Mouse (Mus musculus) heart, embryonic 16.5 days (tissue): ENCODE measurements around the gene Olfr16. TPM values are rescaled to one million over a fixed set of nuclear protein-coding genes. Genes with fewer than 3 reads are reported as not detected.

Source experiments
- ATAC-seq: fragments of 200-750 bp; cut with Nextera tagmentation; replicated peaks from 2 replicates; pipeline ENCODE4 v1.8.0; 2017; ENCODE audit warnings: moderate number of reproducible peaks; ENCODE audit not compliant: insufficient read depth, low FRiP score; ENCODE audit errors: extremely low read depth
- H3K27ac ChIP-seq: fragments of 300-500 bp; sonication (generic); 2 replicates; pipeline ENCODE4 v1.5.1; 2014; ENCODE audit warnings: mild to moderate bottlenecking, low read length, control low read depth, moderate library complexity
- H3K27me3 ChIP-seq: fragments of 300-500 bp; sonication (generic); 2 replicates; pipeline ENCODE4 v1.6.1; 2014; ENCODE audit warnings: low read length, mixed read lengths; ENCODE audit not compliant: control insufficient read depth, insufficient read depth
- H3K36me3 ChIP-seq: fragments of 300-500 bp; sonication (generic); 2 replicates; pipeline ENCODE4 v1.6.1; 2014; ENCODE audit not compliant: control insufficient read depth, insufficient read depth
- H3K4me1 ChIP-seq: fragments of 300-500 bp; sonication (generic); 2 replicates; pipeline ENCODE4 v1.6.1; 2014; ENCODE audit warnings: low read length, mixed read lengths; ENCODE audit not compliant: control insufficient read depth, insufficient read depth
- H3K4me2 ChIP-seq: fragments of 300-500 bp; sonication (generic); 2 replicates; pipeline ENCODE4 v1.6.1; 2014; ENCODE audit warnings: low read depth, mild to moderate bottlenecking, control low read depth, low read length
- H3K4me3 ChIP-seq: fragments of 300-500 bp; sonication (generic); 2 replicates; pipeline ENCODE4 v1.5.1; 2014; ENCODE audit warnings: mild to moderate bottlenecking, control low read depth, low read length
- H3K9ac ChIP-seq: fragments of 300-500 bp; sonication (generic); 2 replicates; pipeline ENCODE4 v1.6.1; 2014; ENCODE audit warnings: low read length, control low read depth
- H3K9me3 ChIP-seq: fragments of 300-500 bp; sonication (generic); replicated peaks from 2 replicates; pipeline ENCODE4 v1.6.1; 2016; ENCODE audit warnings: low read length; ENCODE audit not compliant: control insufficient read depth
- WGBS: fragments of 180-500 bp; shearing (Covaris S2); extraction: QIAGEN DNeasy Blood & Tissue Kit; methylation state at CpG from one replicate; pipeline ENCODE4 v1.1.7; 2014; 5-methylcytosine and 5-hydroxymethylcytosine counted together
- polyA plus RNA-seq: library from polyadenylated mRNA; unstranded; fragments of >200 nt; fragmentation: Nextera tagmentation; extraction: Ambion mirVana; gene quantifications from 2 replicates; pipeline ENCODE4 v1.2.1, GENCODE M21; 2015

Olfr16 gene
- polyA plus RNA-seq: not detected in 2 replicates

GRCm38 (mm10) chr1:172950160-172950559 lies at the start of gene Olfr16:
Olfr16 (plus strand) TSS chr1:172950409.
- H3K27ac ChIP-seq: no peak within 1 kb of the TSS
- 45% methylated on average over 1 of the region's 1 CpGs for WGBS
- ATAC-seq: no peak

DNA sequence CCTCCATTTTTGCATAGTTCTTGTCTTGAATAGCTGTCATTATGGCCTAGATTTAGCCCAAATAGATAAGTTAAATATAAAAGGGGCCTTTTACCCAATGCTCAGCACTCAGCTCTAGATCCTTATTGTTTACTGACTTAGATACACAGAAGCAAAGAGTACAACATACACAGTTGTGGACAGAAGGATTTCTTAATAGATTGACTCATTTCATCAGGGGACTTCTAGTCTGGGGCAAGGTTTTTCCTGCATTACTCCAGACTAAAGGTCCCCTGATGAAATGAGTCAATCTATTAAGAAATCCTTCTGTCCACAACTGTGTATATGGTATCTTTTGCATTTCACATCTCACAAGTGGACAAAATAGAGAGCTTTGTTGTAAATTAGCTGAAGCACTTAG lies 46.9 kb upstream of the Olfr16 start:
- Histone ChIP-seq H3K27me3 (no peaks in the 10 kb centered on the region), H3K4me1 (no peaks in the 10 kb centered on the region), H3K4me2 (no peak overlapping the region), H3K9me3 (no peaks in the 10 kb centered on the region), H3K36me3 (no peaks in the 10 kb centered on the region), H3K9ac (no peak overlapping the region), H3K4me3 (no peak overlapping the region), H3K27ac (no peak overlapping the region)
- no peak for ATAC-seq

More at GRCm38 (mm10) chr1:172950160-172950559, at the start of gene Olfr16:
- H3K4me2 ChIP-seq: no peak within 1 kb of the TSS
- no peak within 1 kb of the TSS for H3K4me3 ChIP-seq
- H3K9ac ChIP-seq: no peak within 1 kb of the TSS
- no peaks in the 10 kb centered on the region for H3K27me3 ChIP-seq
- H3K4me1 ChIP-seq: no peaks in the 10 kb centered on the region
- no peaks in the 10 kb centered on the region for H3K36me3 ChIP-seq
- no peaks in the 10 kb centered on the region for H3K9me3 ChIP-seq

DNA sequence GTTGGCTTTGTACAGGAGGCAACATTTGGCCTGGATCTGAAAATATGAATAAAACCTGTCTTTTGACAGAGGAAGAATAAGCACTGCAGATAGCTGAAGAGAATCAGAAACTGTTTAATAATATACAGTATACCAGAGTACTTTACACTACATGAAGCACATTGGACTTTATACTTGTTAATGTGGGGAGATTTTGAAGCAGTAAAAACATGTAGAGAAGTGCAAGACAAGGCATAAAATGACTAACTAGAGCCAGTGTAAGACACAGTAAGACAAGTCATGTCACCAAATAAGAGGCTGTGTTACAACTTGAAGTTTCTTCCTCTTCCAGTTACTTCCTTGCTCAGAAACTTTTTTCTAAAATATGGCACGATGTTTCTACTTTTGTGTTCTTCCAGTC lies 33.1 kb upstream of the Olfr16 start:
- 59% methylated on average over 1 of the region's 1 CpGs for WGBS

DNA sequence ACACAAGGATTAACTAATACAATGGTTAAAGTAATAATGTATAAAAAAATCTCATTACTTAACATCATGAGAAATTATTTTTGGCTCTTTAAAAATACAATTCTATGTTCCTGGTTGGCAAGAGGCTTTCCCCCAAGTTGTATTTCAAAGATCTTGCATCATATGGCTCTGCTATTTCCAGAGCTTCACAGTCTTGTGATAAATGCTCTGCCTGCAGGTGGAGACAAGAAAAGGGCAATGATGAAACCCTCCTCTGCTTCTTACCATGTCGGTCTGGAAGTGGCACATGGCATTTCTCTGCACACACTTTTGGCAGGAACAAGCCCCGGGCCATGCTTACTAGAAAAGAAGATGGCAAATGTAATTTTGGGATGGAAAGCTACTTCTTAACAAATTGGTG lies 31.8 kb upstream of the Olfr16 start:
- Histone ChIP-seq H3K27ac (no peak overlapping the region), H3K4me3 (no peak overlapping the region), H3K36me3 (no peaks in the 10 kb centered on the region), H3K27me3 (no peaks in the 10 kb centered on the region), H3K9me3 (no peaks in the 10 kb centered on the region), H3K4me1 (no peaks in the 10 kb centered on the region), H3K4me2 (no peak overlapping the region), H3K9ac (no peak overlapping the region)
- ATAC-seq: no peak
- WGBS: 56% methylated on average over 2 of the region's 2 CpGs

More for the DNA sequence above, 33.1 kb upstream of the Olfr16 start:
- H3K27me3 ChIP-seq: no peaks in the 10 kb centered on the region
- H3K4me2 ChIP-seq: no peak overlapping the region
- H3K27ac ChIP-seq: no peak overlapping the region
- H3K9ac ChIP-seq: no peak overlapping the region
- H3K4me3 ChIP-seq: no peak overlapping the region
- H3K36me3 ChIP-seq: no peaks in the 10 kb centered on the region
- no peak for ATAC-seq
- no peaks in the 10 kb centered on the region for H3K4me1 ChIP-seq
- H3K9me3 ChIP-seq: no peaks in the 10 kb centered on the region

DNA sequence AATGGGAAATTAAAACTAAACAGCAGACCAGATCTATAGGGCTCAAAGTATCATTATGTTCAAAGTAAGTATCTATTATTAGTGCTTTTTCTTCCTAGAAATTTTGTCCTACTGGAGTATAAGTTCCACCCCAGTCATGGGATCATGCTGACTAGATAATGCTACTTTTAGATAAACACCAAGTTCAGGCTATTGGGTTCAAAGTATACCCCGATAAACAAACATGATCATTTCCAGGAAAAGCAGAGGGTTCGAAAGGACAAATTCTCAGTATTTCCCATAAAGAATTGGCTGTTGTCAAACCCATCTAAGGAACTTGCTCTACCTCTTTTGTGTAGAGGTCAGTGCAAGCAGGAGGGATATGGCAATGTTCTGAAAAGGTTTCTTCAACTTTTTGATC lies 18.0 kb upstream of the Olfr16 start:
- Histone ChIP-seq H3K27ac (no peak overlapping the region), H3K4me2 (no peak overlapping the region), H3K9me3 (no peaks in the 10 kb centered on the region), H3K27me3 (no peaks in the 10 kb centered on the region), H3K4me1 (no peaks in the 10 kb centered on the region), H3K36me3 (no peaks in the 10 kb centered on the region), H3K9ac (no peak overlapping the region), H3K4me3 (no peak overlapping the region)
- WGBS: 81% methylated on average over 2 of the region's 2 CpGs
- no peak for ATAC-seq

DNA sequence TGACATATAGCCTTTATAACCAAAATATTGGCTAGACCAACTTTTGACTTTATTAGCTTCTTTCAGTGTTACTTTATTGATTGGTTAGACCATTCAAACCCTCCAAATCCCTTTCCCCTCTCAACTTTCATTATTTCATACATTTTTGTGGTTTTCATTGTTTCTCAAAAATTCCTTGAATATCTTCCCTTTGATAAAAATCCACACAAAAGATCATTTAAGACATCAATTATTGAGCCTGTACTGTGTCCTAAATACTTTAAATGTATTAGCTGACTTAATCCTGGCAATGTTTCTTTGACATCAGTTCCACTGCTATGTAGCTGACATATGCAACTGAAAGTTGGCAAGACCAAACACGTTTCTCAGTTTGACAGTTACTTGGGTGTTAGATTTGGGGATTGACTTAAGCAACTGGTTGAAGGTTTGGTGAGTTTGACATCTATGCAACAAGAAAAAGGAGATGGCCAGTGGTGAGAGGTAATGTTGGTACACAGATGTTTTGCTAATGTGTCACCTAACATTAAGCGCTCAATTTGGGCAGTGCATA lies 1.0 kb downstream of the Olfr16 start:
- Histone ChIP-seq H3K27me3 (no peaks in the 10 kb centered on the region), H3K4me2 (no peak overlapping the region), H3K36me3 (no peaks in the 10 kb centered on the region), H3K9ac (no peak overlapping the region), H3K4me1 (no peaks in the 10 kb centered on the region), H3K9me3 (no peaks in the 10 kb centered on the region), H3K4me3 (no peak overlapping the region), H3K27ac (no peak overlapping the region)
- ATAC-seq: no peak
- whole genome bisulfite sequencing: 66% methylated on average over 2 of the region's 2 CpGs

- Histone ChIP-seq H3K4me3 (no peak overlapping the region), H3K36me3 (no peaks in the 10 kb centered on the region), H3K9me3 (no peaks in the 10 kb centered on the region), H3K27ac (no peak overlapping the region), H3K4me1 (no peaks in the 10 kb centered on the region), H3K27me3 (no peaks in the 10 kb centered on the region), H3K9ac (no peak overlapping the region), H3K4me2 (no peak overlapping the region)
- ATAC-seq: no peak
- WGBS: 61% methylated on average over 4 of the region's 4 CpGs
These were observed 5.2 kb downstream of the Olfr16 start for GRCm38 (mm10) chr1:172955376-172955775.

DNA sequence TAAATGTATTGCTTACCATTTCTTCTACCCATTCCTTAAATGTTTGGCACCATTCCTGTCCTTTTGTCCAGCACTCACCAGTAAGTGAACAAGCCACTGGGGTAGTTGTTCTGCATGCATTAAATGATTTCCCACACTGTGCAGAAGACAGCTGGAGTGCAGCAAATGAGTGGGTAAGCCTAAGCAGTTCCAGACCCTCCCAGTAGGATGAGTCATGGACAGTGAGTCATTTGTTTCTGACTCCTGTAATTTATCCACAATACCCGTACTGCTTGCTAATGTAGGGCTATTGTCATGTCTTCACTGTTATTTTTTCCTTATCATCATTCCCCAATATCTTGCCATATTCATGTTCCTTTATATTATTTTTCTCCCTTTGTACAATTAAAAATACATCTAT lies 10.2 kb downstream of the Olfr16 start:
- H3K36me3 ChIP-seq: no peaks in the 10 kb centered on the region
- no peak overlapping the region for H3K9ac ChIP-seq
- H3K4me2 ChIP-seq: no peak overlapping the region
- no peaks in the 10 kb centered on the region for H3K27me3 ChIP-seq
- ATAC-seq: no peak
- no peak overlapping the region for H3K4me3 ChIP-seq
- WGBS: 41% methylated on average over 1 of the region's 1 CpGs
- no peak overlapping the region for H3K27ac ChIP-seq
- no peaks in the 10 kb centered on the region for H3K9me3 ChIP-seq
- no peaks in the 10 kb centered on the region for H3K4me1 ChIP-seq

DNA sequence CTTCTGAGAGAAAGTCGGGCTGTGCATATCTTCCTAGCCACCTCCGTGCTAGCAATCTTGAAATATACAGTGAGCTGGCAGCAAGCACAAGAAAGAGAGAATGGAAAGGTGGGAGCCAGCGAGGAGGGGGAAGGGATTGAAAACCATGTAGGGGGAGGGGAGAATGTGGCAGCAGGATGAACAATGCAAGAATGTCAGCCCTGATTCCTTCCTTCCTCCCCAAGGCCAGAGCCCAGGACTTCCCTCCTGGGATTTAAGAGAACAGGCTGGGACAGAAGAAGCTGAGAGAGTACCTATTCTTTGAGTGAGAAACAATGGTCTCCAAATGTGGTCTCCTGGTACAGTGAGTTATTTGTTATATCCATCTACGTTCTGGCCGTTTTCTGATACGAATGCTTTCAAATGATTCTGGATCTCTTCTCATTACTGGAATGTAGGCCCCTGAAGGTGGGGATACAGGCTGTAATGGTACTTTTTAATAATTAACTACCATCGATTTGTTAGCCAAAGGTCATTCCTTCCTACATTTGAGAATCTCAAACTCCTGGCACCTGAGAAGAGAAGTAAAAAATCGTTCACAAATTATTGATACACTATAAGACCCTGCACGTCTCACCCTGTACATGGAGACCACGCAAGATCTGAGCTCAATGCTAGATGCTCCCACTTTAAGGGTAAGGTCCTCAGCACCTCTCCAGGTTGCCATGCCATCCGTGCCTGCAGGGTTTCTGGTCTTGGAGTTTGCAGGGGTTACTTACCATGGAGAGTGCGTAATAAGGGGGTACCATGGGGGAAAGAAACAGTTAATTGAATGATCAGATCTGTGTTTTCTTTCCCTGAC lies 39.8 kb downstream of the Olfr16 start:
- no peak overlapping the region for H3K4me2 ChIP-seq
- H3K4me1 ChIP-seq: no peaks in the 10 kb centered on the region
- H3K36me3 ChIP-seq: no peaks in the 10 kb centered on the region
- no peak overlapping the region for H3K4me3 ChIP-seq
- no peak for ATAC-seq
- WGBS: 68% methylated on average over 12 of the region's 12 CpGs
- no peaks in the 10 kb centered on the region for H3K9me3 ChIP-seq
- H3K9ac ChIP-seq: no peak overlapping the region
- H3K27ac ChIP-seq: no peak overlapping the region
- H3K27me3 ChIP-seq: no peaks in the 10 kb centered on the region
